Mouse (Mus musculus) intestine, embryonic 14.5 days (tissue): ENCODE data around the gene Mid1. TPM values are rescaled to one million over a fixed set of nuclear protein-coding genes. Genes with fewer than 3 reads are reported as not detected.
"Not testable (repeated sequence)": the region's sequence is repeated elsewhere in the genome, so short reads cannot be mapped to it uniquely, and the experiment has no call there.

Experiments used
- ATAC-seq: fragments of 200-750 bp; cut with Nextera tagmentation; replicated peaks from 2 replicates; pipeline ENCODE4 v1.8.0; 2017; ENCODE audit warnings: low read depth, moderate number of reproducible peaks, moderate TSS enrichment, moderate library complexity; ENCODE audit not compliant: low FRiP score, low TSS enrichment
- DNase-seq: peaks from one replicate; pipeline ENCODE4 v3.0.0-alpha.2; 2018; ENCODE audit warnings: low spot score
- H3K27ac ChIP-seq: fragments of 300-500 bp; sonication (generic); 2 replicates; pipeline ENCODE4 v1.5.1; 2014; ENCODE audit warnings: low read depth, mild to moderate bottlenecking, control low read depth
- H3K27me3 ChIP-seq: fragments of 300-500 bp; sonication (generic); replicated peaks from 2 replicates; pipeline ENCODE4 v1.6.1; 2014; ENCODE audit warnings: low read length, control low read depth; ENCODE audit not compliant: control insufficient read depth, insufficient read depth
- H3K36me3 ChIP-seq: fragments of 300-500 bp; sonication (generic); 2 replicates; pipeline ENCODE4 v1.6.1; 2014; ENCODE audit warnings: low read length, control low read depth; ENCODE audit not compliant: control insufficient read depth, insufficient read depth
- H3K4me1 ChIP-seq: fragments of 300-500 bp; sonication (generic); replicated peaks from 2 replicates; pipeline ENCODE4 v1.6.1; 2014; ENCODE audit warnings: low read length, control low read depth, mixed read lengths; ENCODE audit not compliant: control insufficient read depth, insufficient read depth
- H3K4me2 ChIP-seq: fragments of 300-500 bp; sonication (generic); 2 replicates; pipeline ENCODE4 v1.6.1; 2014; ENCODE audit warnings: low read length
- H3K4me3 ChIP-seq: fragments of 300-500 bp; sonication (generic); 2 replicates; pipeline ENCODE4 v1.5.1; 2014; ENCODE audit warnings: low read depth, low read length, control low read depth, mixed read lengths
- H3K9ac ChIP-seq: fragments of 300-500 bp; sonication (generic); 2 replicates; pipeline ENCODE4 v1.6.1; 2014; ENCODE audit warnings: mild to moderate bottlenecking, low read length
- H3K9me3 ChIP-seq: fragments of 300-500 bp; sonication (generic); 2 replicates; pipeline ENCODE4 v1.6.1; 2016; ENCODE audit warnings: low read length, control low read depth; ENCODE audit not compliant: control insufficient read depth
- WGBS: fragments of 180-500 bp; shearing (Covaris S2); extraction: QIAGEN DNeasy Blood & Tissue Kit; methylation state at CpG from one replicate; pipeline ENCODE4 v1.1.7; 2014; 5-methylcytosine and 5-hydroxymethylcytosine counted together
- polyA plus RNA-seq: library from polyadenylated mRNA; unstranded; fragments of >200 nt; fragmentation: Nextera tagmentation; extraction: Ambion mirVana; gene quantifications from 2 replicates; pipeline ENCODE4 v1.2.1, GENCODE M21; 2014

The Mid1 gene
- polyA plus RNA-seq, 1 experiment from 2014 or later: 10.3 TPM

DNA sequence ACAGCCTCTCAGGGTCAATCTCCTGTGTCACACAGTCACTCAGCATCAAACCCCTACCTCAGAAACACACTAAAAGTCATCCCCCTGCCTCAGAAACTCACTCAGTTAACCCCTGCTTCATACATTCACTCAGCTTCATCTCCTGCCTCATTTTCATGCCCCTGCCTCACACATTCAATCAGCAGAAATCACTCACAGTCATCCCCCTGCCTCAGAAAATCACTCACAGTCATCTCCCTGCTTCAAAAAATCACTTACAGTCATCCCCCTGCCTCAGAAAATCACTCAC is 323.1 kb downstream of the Mid1 start:
- ATAC-seq, H3K27me3 ChIP-seq, H3K4me1 ChIP-seq, H3K9ac ChIP-seq, H3K4me3 ChIP-seq, H3K4me2 ChIP-seq, H3K27ac ChIP-seq: not testable (repeated sequence)
- Histone ChIP-seq H3K9me3 (peaks cover 35% of the 10 kb centered on the region), H3K36me3 (peaks cover 12% of the 10 kb centered on the region)
- DNase-seq: peak; percentile 52

DNA sequence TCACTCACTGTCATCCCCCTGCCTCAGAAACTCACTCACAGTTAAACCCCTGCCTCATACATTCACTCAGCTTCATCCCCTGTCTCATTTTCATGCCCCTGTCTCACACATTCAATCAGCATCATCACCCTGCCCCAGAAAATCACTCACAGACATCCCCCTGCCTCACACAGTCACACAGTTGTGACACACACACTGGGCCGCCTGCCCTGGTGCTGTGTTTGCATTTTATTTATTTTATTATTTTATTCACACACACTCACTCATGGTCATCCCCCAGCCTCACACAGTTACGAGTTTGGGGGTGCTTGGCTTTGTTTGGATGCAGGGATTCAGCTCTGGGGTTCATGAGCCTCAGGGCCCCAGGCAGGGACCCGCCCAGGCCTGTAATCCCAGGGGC is 323.6 kb downstream of the Mid1 start:
- peaks cover 12% of the 10 kb centered on the region for H3K36me3 ChIP-seq
- not testable (repeated sequence) for H3K4me3 ChIP-seq, ATAC-seq, H3K4me1 ChIP-seq, H3K4me2 ChIP-seq, H3K27me3 ChIP-seq, H3K27ac ChIP-seq, H3K9ac ChIP-seq
- H3K9me3 ChIP-seq: peaks cover 35% of the 10 kb centered on the region
- 43% methylated on average over 3 of the region's 3 CpGs for WGBS
- DNase-seq: peak; percentile 50

DNA sequence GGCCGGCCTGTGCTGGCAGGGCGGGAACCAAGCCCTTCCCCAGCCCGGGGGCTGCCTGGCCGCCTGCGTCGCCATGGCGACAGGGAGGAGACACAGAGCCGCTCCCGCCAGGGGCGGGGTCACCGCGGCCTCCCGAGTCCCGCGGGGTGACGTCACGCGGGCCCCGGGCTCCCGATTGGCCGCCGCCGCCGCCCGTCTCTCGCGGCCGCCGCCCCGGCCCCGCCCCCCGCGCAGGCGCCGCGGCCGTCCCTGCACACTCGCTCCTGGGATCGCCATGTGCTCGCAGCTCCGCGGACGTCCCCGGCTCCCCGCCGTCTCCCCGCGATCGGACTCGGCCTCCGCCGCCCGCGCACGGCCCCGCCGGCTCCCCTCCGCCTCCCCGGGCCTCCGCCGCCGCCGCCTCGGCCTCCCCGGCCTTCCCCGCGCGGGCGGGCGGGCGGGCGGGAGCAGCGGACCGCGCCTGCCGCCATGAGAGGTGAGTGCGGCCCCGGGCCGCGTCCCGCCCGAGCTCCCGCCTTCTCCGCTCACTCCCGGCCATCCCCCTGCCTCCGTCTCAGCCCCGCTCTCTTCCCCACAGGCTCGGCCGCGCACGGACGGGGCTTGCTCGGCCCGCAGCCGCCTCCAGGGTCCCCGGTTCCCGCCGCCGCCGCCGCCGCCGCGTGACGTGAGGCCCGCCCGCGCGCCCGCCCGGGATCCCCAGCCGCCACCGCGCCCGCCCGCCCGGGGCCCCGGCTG is 324.2 kb downstream of the Mid1 start, which contains the start of gene Gm21887:
TSS of gene Gm21887 (plus strand) at position 644 of the 735 bp plus-strand sequence.
- H3K4me1 ChIP-seq, H3K27me3 ChIP-seq: not testable (repeated sequence)
- Histone ChIP-seq H3K9ac (peak within 1 kb of the TSS; percentile 88), H3K4me2 (peak within 1 kb of the TSS; percentile 42), H3K36me3 (peaks cover 16% of the 10 kb centered on the region), H3K4me3 (peak within 1 kb of the TSS; percentile 57), H3K9me3 (peaks cover 35% of the 10 kb centered on the region), H3K27ac (peak within 1 kb of the TSS; percentile 87)
- DNase-seq (peak; percentile 97), ATAC-seq (peak; percentile 87)
- WGBS: 70% methylated on average over 116 of the region's 118 CpGs

DNA sequence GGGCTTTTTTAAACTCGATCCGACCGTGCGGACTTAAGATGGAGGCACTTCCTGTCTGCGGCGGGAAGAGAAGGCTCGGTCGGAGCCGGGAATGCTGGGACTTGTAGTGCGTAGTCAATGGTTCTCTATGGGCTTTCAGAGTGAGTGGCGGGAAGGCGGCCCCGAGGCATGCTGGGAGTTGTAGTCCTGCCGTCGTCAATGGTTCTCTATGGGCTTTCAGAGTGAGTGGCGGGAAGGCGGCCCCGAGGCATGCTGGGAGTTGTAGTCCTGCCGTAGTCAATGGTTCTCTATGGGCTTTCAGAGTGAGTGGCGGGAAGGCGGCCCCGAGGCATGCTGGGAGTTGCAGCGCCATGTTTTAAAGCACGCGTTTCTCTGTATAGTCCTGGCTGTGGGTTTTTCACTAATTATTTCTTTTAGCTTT is 324.8 kb downstream of the Mid1 start:
- Histone ChIP-seq H3K9me3 (peaks cover 32% of the 10 kb centered on the region), H3K4me2 (peak overlapping the region; percentile 42; the same call in 1 of the 2 replicates)

DNA sequence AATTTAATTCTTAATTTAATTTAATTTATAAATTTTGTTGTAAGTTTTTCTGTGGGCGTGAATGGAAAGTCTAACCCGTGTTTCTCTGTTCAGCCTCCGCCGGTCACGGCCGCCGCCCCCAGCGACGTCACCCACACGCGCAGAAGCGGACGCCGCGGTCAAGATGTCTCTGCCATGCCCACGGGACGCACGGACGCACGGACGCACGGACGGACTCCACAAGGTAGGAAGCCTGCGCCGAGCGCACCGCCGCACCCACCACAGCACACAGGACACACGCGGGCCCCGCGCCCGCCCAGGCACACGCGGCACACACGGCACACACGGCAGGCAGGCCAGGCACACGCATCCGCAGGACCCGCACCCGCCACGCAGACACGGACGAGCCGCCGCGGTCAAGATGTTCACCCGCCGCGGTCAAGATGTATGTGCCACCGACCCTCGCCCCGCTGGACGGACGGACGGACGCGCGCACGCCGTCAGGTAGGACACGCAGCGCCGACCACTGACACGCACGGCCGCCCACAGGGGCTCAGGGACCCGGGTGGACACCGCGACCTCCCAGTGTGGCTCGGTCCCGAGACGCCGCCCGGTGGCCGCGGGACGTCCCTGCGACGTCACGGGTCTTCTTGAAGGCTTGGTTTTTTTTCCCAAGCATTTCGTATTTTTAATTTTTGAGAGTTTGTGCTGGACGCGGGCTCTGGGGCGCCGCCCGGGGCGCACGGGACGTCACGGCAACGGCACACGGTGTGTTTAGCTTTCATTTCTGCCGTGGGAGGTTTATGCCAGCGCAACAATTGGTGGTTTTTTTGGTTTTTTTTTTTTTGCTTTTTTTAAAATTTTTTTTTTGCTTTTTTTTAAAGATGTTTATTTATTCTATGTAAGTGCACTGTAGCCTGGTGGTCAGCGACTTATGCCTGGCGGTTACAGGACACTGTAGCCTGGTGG is 325.9 kb downstream of the Mid1 start:
- not testable (repeated sequence) for H3K27me3 ChIP-seq, H3K27ac ChIP-seq, H3K4me1 ChIP-seq
- DNase-seq (peak; percentile 90), ATAC-seq (peak; percentile 37)
- Histone ChIP-seq H3K9ac (0 out of 2 replicates have a peak overlapping the region, but pooled peaks have one; percentile 3), H3K9me3 (peaks cover 32% of the 10 kb centered on the region), H3K4me3 (peak overlapping the region; percentile 57), H3K36me3 (peaks cover 17% of the 10 kb centered on the region), H3K4me2 (peak overlapping the region; percentile 42)
- 85% methylated on average over 97 of the region's 97 CpGs for WGBS

More for the DNA sequence above, 324.8 kb downstream of the Mid1 start:
- peak; percentile 96 for ATAC-seq
- Histone ChIP-seq H3K9ac (peak overlapping the region; percentile 88), H3K27ac (peak overlapping the region; percentile 87), H3K4me3 (peak overlapping the region; percentile 57), H3K36me3 (peaks cover 17% of the 10 kb centered on the region)
- not testable (repeated sequence) for H3K4me1 ChIP-seq, DNase-seq, H3K27me3 ChIP-seq
- 57% methylated on average over 25 of the region's 25 CpGs for WGBS

DNA sequence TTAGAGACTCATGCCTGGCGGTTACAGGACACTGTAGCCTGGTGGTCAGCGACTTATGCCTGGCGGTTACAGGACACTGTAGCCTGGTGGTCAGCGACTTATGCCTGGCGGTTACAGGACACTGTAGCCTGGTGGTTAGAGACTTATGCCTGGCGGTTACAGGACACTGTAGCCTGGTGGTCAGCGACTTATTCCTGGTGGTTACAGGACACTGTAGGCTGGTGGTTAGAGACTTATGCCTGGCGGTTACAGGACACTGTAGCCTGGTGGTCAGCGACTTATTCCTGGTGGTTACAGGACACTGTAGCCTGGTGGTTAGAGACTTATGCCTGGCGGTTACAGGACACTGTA is 326.5 kb downstream of the Mid1 start:
- H3K4me1 ChIP-seq, H3K27ac ChIP-seq, H3K27me3 ChIP-seq, ATAC-seq, H3K4me3 ChIP-seq, H3K9ac ChIP-seq, DNase-seq, H3K4me2 ChIP-seq: not testable (repeated sequence)
- 95% methylated on average over 10 of the region's 10 CpGs for WGBS
- Histone ChIP-seq H3K9me3 (peaks cover 32% of the 10 kb centered on the region), H3K36me3 (peaks cover 17% of the 10 kb centered on the region)

DNA sequence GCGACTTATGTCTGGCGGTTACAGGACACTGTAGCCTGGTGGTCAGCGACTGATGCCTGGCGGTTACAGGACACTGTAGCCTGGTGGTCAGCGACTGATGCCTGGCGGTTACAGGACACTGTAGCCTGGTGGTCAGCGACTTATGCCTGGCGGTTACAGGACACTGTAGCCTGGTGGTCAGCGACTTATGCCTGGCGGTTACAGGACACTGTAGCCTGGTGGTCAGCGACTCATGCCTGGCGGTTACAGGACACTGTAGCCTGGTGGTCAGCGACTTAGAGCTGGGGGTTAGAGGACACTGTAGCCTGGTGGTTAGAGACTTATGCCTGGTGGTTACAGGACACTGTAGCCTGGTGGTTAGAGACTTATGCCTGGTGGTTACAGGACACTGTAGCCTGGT is 328.4 kb downstream of the Mid1 start:
- H3K27ac ChIP-seq, ATAC-seq, H3K27me3 ChIP-seq, DNase-seq, H3K4me2 ChIP-seq, H3K4me3 ChIP-seq, H3K4me1 ChIP-seq, H3K9ac ChIP-seq: not testable (repeated sequence)
- WGBS: 83% methylated on average over 13 of the region's 13 CpGs
- H3K36me3 ChIP-seq: peaks cover 27% of the 10 kb centered on the region
- peaks cover 24% of the 10 kb centered on the region for H3K9me3 ChIP-seq

DNA sequence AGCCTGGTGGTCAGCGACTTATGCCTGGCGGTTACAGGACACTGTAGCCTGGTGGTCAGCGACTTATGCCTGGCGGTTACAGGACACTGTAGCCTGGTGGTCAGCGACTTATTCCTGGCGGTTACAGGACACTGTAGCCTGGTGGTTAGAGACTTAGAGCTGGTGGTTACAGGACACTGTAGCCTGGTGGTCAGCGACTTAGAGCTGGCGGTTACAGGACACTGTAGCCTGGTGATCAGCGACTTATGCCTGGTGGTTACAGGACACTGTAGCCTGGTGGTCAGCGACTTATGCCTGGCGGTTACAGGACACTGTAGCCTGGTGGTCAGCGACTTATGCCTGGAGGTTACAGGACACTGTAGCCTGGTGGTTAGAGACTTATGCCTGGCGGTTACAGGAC is 329.0 kb downstream of the Mid1 start:
- not testable (repeated sequence) for H3K4me2 ChIP-seq, DNase-seq, H3K9ac ChIP-seq, H3K4me3 ChIP-seq, H3K27ac ChIP-seq, H3K27me3 ChIP-seq, H3K4me1 ChIP-seq, ATAC-seq
- Histone ChIP-seq H3K9me3 (peaks cover 27% of the 10 kb centered on the region), H3K36me3 (peaks cover 33% of the 10 kb centered on the region)
- 96% methylated on average over 13 of the region's 13 CpGs for WGBS
